Mouse (Mus musculus): Measurements from ENCODE around the gene Olfr930.

GRCm38 (mm10) chr9:38972013-38972412 is 42.4 kb downstream of the Olfr930 start, which contains the start of gene Olfr933:
- TF ChIP-seq CTCF (conservative IDR thresholded peaks at IDR 0.05 in 1 of 2, IDR thresholded peaks at IDR 0.05 in 1 of 2; ENCODE audit: low read depth in 2 of 2, low read length in 2 of 2) (no peak), ZNF384 (IDR thresholded peaks at IDR 0.05; ENCODE audit: low read depth, low read length) (no peak), BHLHE40 (IDR thresholded peaks at IDR 0.05; ENCODE audit: low read depth, low read length) (no peak)
